Mouse (Mus musculus): ENCODE measurements around the gene Acer1. TPM values are rescaled to one million over a fixed set of nuclear protein-coding genes. Genes with fewer than 3 reads are reported as not detected.

The Acer1 gene
- polyA plus RNA-seq, 1 experiment: not detected

DNA sequence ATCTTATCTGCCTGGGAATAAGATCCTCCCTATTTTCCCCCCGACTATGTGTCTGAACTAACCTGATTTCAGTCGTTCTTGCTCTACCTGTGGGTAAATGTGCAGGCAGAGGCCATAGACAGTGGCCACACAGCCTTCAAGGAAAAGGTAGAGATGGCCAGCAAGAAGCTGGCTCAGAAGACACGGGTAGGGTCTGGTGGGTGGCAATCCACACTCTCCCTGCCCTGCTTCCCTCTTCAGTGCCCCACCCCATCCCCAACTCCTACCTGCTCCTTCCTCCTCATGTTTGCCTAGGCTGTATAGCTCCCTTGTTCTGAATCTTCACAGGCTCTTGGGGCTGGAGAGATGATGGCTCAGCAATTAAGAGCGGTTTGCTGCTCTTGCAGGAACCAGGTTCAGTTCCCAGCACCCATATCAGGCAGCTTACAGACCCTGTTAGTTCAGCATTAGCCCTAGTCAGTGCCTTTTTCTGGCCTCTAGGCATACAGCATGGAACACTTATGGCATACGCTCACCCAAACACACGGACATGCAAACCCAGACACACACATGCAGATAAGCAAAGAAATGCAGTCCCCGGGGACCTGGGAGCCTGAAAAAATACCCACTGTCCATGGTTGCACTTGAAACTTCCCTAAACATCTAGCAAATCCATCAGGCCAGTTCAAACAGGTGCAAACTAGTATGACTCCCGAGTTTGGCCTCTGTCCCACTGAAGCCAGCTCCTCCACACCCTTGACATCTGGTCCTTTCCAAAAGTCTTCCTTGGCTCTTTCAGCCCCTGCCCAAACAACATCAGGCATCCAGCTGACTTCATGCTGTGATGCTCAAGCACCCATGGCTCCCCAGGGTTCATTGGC lies 5.2 kb downstream of the Acer1 start:
- Histone ChIP-seq H3K4me3 (replicated peaks) (no peak overlapping the region), H3K27me3 (replicated peaks) (peaks cover 22% of the 10 kb centered on the region), H3K9me3 (no peaks in the 10 kb centered on the region)

DNA sequence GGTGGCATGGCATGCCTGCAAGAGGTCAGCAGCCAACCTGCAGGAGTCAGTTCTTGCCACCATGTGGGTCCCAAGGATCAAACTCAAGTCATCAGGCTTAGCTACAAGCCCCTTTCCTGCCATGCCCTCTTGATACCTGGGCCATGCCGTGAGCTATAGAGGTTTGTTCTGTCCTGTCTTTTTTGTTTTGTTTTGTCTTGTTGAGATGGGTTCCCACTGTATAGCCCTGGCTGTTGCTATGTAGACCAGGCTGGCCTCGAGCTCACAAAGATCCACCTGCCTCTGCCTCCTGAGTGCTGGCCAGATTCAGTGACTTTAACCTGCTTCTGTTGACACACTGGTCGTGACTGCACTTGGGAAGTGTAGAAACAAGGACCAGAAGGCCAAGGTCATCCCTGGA lies 6.5 kb downstream of the Acer1 start:
- Histone ChIP-seq H3K9me3 (no peaks in the 10 kb centered on the region), H3K4me3 (replicated peaks) (no peak overlapping the region), H3K27me3 (replicated peaks) (peaks cover 28% of the 10 kb centered on the region), H3K4me1 (peaks cover 38% of the 10 kb centered on the region), H3K36me3 (replicated peaks; ENCODE audit: low read length) (no peaks in the 10 kb centered on the region)
- TF ChIP-seq GATA1 (IDR thresholded peaks at IDR 0.05; ENCODE audit: borderline replicate concordance, low read length): no peak
- no peak for TF ChIP-seq FLI1 (IDR thresholded peaks at IDR 0.05; ENCODE audit: low read length)

More for the DNA sequence above, 5.2 kb downstream of the Acer1 start:
- no peak for TF ChIP-seq GATA1 (IDR thresholded peaks at IDR 0.05; ENCODE audit: borderline replicate concordance, low read length)
- no peak for TF ChIP-seq FLI1 (IDR thresholded peaks at IDR 0.05; ENCODE audit: low read length)
- H3K36me3 ChIP-seq (replicated peaks; ENCODE audit: low read length): no peaks in the 10 kb centered on the region
- peaks cover 38% of the 10 kb centered on the region for H3K4me1 ChIP-seq

GRCm38 (mm10) chr17:56974708-56975240 lies 7.2 kb downstream of the Acer1 start:
- no peak overlapping the region for H3K4me3 ChIP-seq (replicated peaks)
- H3K4me1 ChIP-seq: peaks cover 31% of the 10 kb centered on the region
- no peaks in the 10 kb centered on the region for H3K9me3 ChIP-seq
- peaks cover 33% of the 10 kb centered on the region for H3K27me3 ChIP-seq (replicated peaks)
- no peak for TF ChIP-seq GATA1 (IDR thresholded peaks at IDR 0.05; ENCODE audit: borderline replicate concordance, low read length)
- no peak for TF ChIP-seq FLI1 (IDR thresholded peaks at IDR 0.05; ENCODE audit: low read length)
- H3K36me3 ChIP-seq (replicated peaks; ENCODE audit: low read length): no peaks in the 10 kb centered on the region

- Histone ChIP-seq H3K4me1 (peaks cover 25% of the 10 kb centered on the region), H3K27me3 (replicated peaks) (peaks cover 37% of the 10 kb centered on the region), H3K4me3 (replicated peaks) (no peak overlapping the region), H3K36me3 (replicated peaks; ENCODE audit: low read length) (no peaks in the 10 kb centered on the region), H3K9me3 (no peaks in the 10 kb centered on the region)
- TF ChIP-seq FLI1 (IDR thresholded peaks at IDR 0.05; ENCODE audit: low read length): no peak
Measured at GRCm38 (mm10) chr17:56973956-56974707, 7.8 kb downstream of the Acer1 start.

DNA sequence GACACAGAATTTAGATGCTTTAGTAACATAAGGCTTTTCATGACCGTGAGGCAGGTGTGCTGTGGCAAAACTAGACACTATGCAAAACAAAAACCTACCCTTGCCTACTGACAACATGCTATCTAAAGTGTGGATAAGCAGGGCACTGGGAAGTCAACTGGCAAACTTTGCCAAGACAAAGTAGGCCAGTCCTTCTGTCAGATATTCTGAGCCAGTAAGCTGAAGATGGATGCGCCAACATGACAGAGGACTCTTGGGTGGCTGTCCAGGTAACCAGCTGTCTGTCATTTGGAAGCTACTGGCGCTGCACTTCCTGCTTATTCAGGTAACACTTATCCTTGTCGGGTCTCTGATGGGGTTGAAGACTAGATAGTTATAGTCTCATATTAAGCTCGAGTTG lies 11.8 kb downstream of the Acer1 start:
- H3K9me3 ChIP-seq: no peaks in the 10 kb centered on the region
- TF ChIP-seq GATA1 (IDR thresholded peaks at IDR 0.05; ENCODE audit: borderline replicate concordance, low read length): no peak

DNA sequence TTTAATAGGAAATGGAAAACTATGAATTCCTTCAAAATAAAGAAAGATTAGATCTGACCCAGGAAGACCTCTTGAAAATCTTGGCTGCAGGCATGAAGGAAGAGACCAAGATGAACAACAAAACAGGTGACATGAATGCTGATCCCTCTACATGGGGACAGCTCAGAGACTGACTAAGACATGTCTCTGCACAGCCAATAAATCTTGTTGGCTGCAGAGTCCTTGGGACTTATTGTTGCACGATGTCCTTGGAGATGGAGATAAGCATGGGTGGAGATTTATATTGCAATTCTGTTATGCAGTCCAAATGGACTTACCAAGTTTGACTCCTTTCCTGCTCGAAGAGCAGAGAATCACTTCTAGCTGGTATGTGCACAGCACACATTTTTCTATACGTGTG lies 12.6 kb downstream of the Acer1 start:
- no peak for TF ChIP-seq GATA1 (IDR thresholded peaks at IDR 0.05; ENCODE audit: borderline replicate concordance, low read length)
- no peak for TF ChIP-seq FLI1 (IDR thresholded peaks at IDR 0.05; ENCODE audit: low read length)
- no peaks in the 10 kb centered on the region for H3K36me3 ChIP-seq (replicated peaks; ENCODE audit: low read length)
- H3K4me3 ChIP-seq (replicated peaks): no peak overlapping the region
- H3K9me3 ChIP-seq: no peaks in the 10 kb centered on the region
- H3K4me1 ChIP-seq: no peaks in the 10 kb centered on the region
- H3K27me3 ChIP-seq (replicated peaks): peaks cover 27% of the 10 kb centered on the region

More for the DNA sequence above, 11.8 kb downstream of the Acer1 start:
- Histone ChIP-seq H3K4me3 (replicated peaks) (no peak overlapping the region), H3K27me3 (replicated peaks) (peaks cover 25% of the 10 kb centered on the region), H3K4me1 (no peaks in the 10 kb centered on the region), H3K36me3 (replicated peaks; ENCODE audit: low read length) (no peaks in the 10 kb centered on the region)

GRCm38 (mm10) chr17:56963646-56964045 lies 18.3 kb downstream of the Acer1 start:
- no peak overlapping the region for H3K4me3 ChIP-seq (replicated peaks)
- H3K9me3 ChIP-seq: peaks cover 5% of the 10 kb centered on the region
- TF ChIP-seq GATA1 (IDR thresholded peaks at IDR 0.05; ENCODE audit: borderline replicate concordance, low read length) (no peak), FLI1 (IDR thresholded peaks at IDR 0.05; ENCODE audit: low read length) (no peak)
- peaks cover 48% of the 10 kb centered on the region for H3K27me3 ChIP-seq (replicated peaks)
- peaks cover 13% of the 10 kb centered on the region for H3K4me1 ChIP-seq
- no peaks in the 10 kb centered on the region for H3K36me3 ChIP-seq (replicated peaks; ENCODE audit: low read length)

- Histone ChIP-seq H3K4me3 (replicated peaks) (peak overlapping the region; percentile 24), H3K4me1 (peaks cover 20% of the 10 kb centered on the region)
- TF ChIP-seq FLI1 (IDR thresholded peaks at IDR 0.05; ENCODE audit: low read length) (no peak), GATA1 (IDR thresholded peaks at IDR 0.05; ENCODE audit: borderline replicate concordance, low read length) (no peak)
Measured at GRCm38 (mm10) chr17:56962642-56963405, 19.1 kb downstream of the Acer1 start.

GRCm38 (mm10) chr17:56961880-56962279 lies 20.0 kb downstream of the Acer1 start:
- peaks cover 28% of the 10 kb centered on the region for H3K4me1 ChIP-seq
- H3K4me3 ChIP-seq (replicated peaks): no peak overlapping the region
- H3K9me3 ChIP-seq: peaks cover 5% of the 10 kb centered on the region
- peaks cover 53% of the 10 kb centered on the region for H3K27me3 ChIP-seq (replicated peaks)
- H3K36me3 ChIP-seq (replicated peaks; ENCODE audit: low read length): no peaks in the 10 kb centered on the region
- TF ChIP-seq FLI1 (IDR thresholded peaks at IDR 0.05; ENCODE audit: low read length): no peak
- TF ChIP-seq GATA1 (IDR thresholded peaks at IDR 0.05; ENCODE audit: borderline replicate concordance, low read length): no peak

More at GRCm38 (mm10) chr17:56962642-56963405, 19.1 kb downstream of the Acer1 start:
- no peaks in the 10 kb centered on the region for H3K36me3 ChIP-seq (replicated peaks; ENCODE audit: low read length)
- H3K27me3 ChIP-seq (replicated peaks): peaks cover 53% of the 10 kb centered on the region
- H3K9me3 ChIP-seq: peaks cover 5% of the 10 kb centered on the region

Measured in megakaryocyte, embryonic 14.5 days (primary cell).